Mouse (Mus musculus) urinary bladder, adult 18-20 months (tissue): ENCODE data around the gene Pkib.
A peak's percentile ranks its signal among the peaks of the same experiment; 100 is the strongest.

Experiments used
- DNase-seq, 2 experiments: peaks; one replicate each; pipeline ENCODE4 v3.0.0; 2022; ENCODE audit warnings: low spot score in 2 of 2, mixed read lengths in 2 of 2

Gene Pkib

DNA sequence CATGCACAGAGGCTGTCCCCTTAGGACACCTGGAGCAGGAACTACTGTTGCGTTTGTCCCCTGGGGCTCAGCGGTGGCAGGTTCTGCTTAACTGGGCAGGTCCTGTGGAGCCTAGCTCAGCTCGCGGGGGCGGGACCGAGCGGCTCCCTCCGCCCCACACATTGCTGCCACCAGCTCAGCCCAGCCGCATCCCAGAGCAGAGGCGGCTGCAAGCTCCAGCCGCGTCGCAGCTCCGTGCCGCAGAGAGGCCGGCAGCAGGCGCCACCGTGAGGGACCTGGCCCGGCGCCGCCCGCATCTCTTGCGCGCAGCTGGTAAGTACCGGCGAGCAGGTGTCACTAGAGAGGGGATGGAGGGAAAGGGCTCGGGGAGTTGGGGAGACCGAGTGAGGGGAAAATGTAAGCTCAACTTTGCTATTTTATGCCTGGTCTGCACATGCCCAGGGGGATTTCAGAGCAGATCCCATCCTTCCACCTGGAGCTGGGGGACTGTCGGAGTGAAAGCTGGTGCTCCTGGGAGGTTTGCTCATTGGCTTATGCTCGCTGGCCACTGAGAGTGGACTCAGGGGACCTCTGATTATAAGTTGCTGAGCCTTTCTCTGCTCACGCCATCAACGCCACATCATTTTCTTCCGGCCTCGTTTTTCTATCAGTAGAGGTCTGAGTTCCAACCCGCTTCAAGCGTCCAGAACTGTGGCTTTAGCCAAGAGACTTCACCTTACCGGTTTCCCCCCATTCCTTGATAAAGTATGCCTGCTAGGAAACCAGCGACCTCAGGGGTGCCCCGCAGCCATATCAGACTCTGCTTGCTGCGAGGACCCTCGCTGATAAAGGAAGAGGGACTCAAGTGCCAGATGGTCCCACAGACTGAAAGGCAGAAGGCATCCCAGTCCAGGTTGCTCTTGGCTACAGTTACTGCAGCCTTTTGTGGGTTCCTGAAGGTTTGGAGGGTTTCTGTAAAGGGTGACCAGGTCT is at the start of gene Pkib:
Pkib (plus strand) TSS at position 86 of the 972 bp plus-strand sequence.
- peak in 1 of 2 experiments; percentile 29 for DNase-seq

- DNase-seq = no peak
These were observed 47.9 kb upstream of the Pkib start for GRCm38 (mm10) chr10:57583927-57584326.

DNA sequence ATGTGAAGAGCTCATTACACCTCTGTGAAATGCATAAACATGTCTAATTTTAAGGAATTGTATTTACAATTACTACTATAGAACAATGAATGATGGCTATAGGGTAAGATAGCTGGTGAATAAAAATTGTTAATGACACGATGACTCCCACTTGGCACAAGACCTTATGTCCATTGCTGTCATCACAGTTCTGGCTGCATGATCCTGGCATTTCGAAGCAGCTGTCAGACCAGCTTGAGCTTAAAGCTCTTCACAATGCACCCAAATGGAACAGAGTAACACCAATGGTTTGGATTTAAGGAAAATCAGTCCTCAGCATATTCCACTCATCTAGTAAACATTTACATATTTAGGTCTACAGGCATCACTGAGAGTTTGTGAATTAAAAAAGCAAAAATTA is 37.5 kb upstream of the Pkib start:
- no peak for DNase-seq

GRCm38 (mm10) chr10:57597172-57597571 is 34.6 kb upstream of the Pkib start:
- no peak for DNase-seq

GRCm38 (mm10) chr10:57602951-57603350 is 28.8 kb upstream of the Pkib start:
- DNase-seq = no peak

DNA sequence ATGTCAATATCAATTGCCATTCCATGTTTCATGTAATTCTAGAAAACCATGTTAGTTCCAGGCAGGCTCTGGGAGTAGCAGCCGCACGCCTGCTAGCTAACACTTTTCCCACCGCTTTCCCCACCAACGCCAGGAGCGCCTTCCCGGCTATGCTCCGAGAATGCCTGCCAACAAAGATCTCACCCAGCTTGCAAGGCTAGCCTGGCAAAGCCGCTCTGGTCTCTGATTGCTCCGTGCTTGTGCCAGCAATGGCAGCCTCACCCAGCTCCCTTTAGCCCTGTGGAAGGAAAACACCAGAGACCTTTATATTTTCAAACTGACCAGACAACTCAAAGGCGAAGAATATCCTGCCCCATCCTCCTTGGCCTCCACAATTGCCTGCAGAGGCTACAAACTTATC is 8.5 kb upstream of the Pkib start:
- DNase-seq = no peak

DNA sequence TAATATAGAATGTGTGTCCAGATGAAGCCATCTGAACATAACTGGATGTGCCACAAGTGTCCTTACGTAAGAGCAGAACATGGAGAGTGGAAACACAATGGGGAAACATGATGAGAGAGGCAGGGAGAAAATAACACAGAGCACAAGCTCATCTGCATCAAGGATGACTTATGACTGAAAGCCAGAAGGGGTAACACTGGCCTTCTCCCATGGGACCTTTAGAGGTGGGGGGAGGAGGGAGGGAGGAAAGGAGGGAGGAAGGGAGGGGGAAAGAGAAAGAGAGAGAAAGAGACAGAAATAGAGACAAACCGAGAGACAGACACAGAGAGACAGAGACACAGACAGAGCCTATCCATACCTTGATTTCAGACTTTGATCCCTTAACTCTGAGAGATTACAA is 4.0 kb upstream of the Pkib start:
- DNase-seq = no peak

GRCm38 (mm10) chr10:57630557-57630956 is 1.2 kb upstream of the Pkib start:
- no peak for DNase-seq

GRCm38 (mm10) chr10:57632868-57633240 is 1.1 kb downstream of the Pkib start:
- DNase-seq = no peak

GRCm38 (mm10) chr10:57636970-57637369 is 5.2 kb downstream of the Pkib start:
- no peak for DNase-seq

- no peak for DNase-seq
These were observed 6.5 kb downstream of the Pkib start for GRCm38 (mm10) chr10:57638250-57638649.

GRCm38 (mm10) chr10:57639540-57639939 is 7.8 kb downstream of the Pkib start:
- DNase-seq = no peak

DNA sequence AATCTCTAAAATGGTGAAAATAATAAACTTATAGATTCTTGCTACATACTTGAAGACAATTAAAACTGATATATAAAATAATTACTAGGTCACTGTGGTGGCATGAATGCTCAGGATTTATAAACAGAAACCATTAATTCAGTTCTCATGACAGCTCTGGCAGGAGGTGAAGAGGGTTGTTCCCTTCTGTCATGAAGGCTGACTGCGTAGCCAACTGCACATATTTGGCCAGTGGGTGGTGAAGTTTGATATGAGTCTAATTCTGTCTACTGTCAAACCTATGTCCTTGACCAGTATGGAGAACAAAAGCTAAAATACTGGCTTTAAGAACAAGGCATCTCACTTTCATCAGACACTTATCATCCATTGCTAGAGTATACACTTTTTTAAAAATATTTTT is 21.5 kb downstream of the Pkib start:
- no peak for DNase-seq

DNA sequence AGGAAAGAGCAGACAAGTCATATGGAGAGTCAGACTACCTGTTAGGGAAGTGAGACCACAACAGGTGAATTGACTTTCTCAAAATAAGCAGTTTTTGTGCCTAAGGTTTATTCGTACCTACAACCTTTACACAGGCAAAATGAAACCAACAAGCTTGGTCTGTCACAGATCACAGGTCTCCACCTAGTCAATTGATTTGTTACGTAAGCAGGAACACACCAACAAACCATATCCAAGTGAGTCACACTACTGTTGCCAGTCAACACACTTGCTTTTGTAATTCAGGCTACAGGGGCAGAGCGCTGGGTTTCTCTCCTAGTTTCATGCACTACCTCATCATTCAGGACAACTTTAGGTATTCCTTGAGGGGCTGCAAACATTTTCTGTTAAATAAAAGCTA is 28.7 kb downstream of the Pkib start:
- no peak for DNase-seq

GRCm38 (mm10) chr10:57663758-57664157 is 32.0 kb downstream of the Pkib start:
- DNase-seq = no peak

- DNase-seq = no peak
These were observed 32.5 kb downstream of the Pkib start for GRCm38 (mm10) chr10:57664253-57664652.

DNA sequence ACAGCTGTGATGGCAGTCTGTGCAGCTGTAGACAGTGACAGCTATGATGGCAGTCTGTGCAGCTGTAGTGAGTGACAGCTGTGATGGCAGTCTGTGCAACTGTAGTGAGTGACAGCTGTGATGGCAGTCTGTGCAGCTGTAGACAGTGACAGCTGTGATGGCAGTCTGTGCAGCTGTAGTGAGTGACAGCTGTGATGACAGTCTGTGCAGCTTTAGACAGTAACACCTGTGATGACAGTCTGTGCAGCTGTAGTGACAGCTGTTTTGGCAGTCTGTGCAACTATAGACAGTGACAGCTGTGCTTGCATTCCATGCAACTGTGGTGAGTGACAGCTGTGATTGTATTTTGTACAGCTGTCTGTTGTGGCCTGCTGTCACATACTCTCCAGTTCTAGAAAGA is 44.0 kb downstream of the Pkib start:
- DNase-seq = no peak

- DNase-seq = no peak
These were observed 56.2 kb downstream of the Pkib start for GRCm38 (mm10) chr10:57687999-57688398.

- DNase-seq = no peak
These were observed 58.4 kb downstream of the Pkib start for GRCm38 (mm10) chr10:57690161-57690560.

DNA sequence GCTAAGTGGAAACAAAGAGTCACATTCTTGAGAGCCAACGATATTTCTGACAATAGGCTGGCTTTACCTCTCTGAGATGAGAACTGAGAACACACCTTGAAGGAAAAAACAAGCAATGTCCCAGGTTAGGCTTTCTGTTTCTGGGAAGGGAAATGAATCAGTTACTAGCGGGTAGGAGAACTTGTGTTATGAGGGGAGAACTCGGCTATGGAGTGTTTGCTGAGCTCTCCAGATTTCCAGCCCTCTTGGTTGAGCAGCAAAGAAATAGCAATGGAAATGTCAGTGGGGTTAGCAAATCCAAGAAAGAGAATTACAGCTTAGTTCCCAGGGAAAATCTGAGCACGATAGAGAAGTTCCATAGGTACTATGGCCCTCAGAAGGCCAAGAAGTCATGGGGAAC is 70.5 kb downstream of the Pkib start:
- DNase-seq = no peak

DNA sequence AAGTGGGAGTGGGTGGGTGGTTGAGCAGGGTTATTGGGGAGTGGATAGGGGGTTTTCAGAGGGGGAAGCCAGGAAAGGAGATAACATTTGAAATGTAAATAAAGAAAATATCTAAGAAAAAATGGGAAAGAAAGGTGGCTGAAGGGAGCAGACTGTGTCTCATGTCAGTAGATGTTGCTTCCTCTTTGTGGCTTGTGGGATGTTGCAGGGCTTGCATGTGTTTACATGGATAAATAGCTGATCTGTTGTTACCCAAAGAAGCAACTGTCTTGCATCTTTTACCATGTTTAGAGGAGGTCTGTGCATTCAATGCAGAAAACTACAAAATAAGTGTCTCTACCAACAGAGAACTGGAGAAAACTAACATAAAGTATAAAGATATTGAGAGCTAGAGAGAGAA is 89.3 kb downstream of the Pkib start:
- no peak for DNase-seq

GRCm38 (mm10) chr10:57722363-57722762 is 90.6 kb downstream of the Pkib start:
- no peak for DNase-seq

GRCm38 (mm10) chr10:57727666-57728065 is 95.9 kb downstream of the Pkib start:
- DNase-seq = no peak

GRCm38 (mm10) chr10:57731672-57732071 is 99.9 kb downstream of the Pkib start:
- no peak for DNase-seq
